Comparison of ENCODE assay signal across 8 mouse cellular contexts in the genomic region with DNA sequence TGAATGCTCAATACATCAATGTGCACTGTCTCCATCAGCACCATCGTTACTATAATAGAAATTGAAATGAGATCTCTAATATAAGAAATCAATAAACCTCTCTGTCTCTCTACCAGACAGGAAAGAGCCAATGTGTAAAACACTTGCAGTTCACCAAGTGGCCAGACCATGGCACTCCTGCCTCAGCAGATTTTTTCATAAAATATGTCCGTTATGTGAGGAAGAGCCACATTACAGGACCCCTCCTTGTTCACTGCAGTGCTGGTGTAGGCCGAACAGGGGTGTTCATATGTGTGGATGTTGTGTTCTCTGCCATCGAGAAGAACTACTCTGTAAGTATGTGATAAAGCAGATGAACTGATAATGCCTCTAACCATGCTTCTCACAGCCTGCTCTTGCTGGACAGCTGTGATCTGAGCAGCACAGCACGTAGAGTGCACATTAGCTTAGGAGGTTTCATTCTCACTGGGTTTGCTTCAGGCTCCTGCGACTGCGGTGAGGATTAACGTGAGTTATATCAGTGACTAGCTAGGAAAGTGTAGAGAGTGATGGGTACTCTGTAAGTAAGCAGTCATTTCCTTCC. TPM values are rescaled to one million over a fixed set of nuclear protein-coding genes. Genes with fewer than 3 reads are reported as not detected.
DNase-seq lines count a peak whose midpoint lies in the region; ATAC-seq lines count a peak whose summit lies in the region.

No protein-coding gene starts in this region.

- peak; percentile 48 for DNase-seq in forebrain, embryonic 11.5 days (ENCODE audit: low spot score)
- peak; percentile 20 for DNase-seq in 3T3-L1 (ENCODE audit: low read depth, low spot score)
- DNase-seq in layer of hippocampus, adult 9-10 months (ENCODE audit: low spot score): peak; percentile 7
- DNase-seq in spleen, postnatal 10 days (ENCODE audit: low spot score in 2 of 2): no peak

- WGBS in forebrain, embryonic 11.5 days: 77% methylated on average over 8 of the region's 8 CpGs
- 82% methylated on average over 8 of the region's 8 CpGs for WGBS in forebrain, embryonic 12.5 days
- WGBS in midbrain, embryonic 16.5 days: 59% methylated on average over 8 of the region's 8 CpGs

- no peak overlapping the region for H3K4me2 ChIP-seq in forebrain, embryonic 11.5 days (ENCODE audit: low read depth, low read length, severe bottlenecking)
- H3K4me2 ChIP-seq in forebrain, embryonic 12.5 days: no peak overlapping the region
- H3K4me2 ChIP-seq in midbrain, embryonic 16.5 days (ENCODE audit: low read length): no peak overlapping the region

- no peak overlapping the region for H3K27ac ChIP-seq in forebrain, embryonic 11.5 days (ENCODE audit: low read depth, low read length)
- H3K27ac ChIP-seq in forebrain, embryonic 12.5 days: no peak overlapping the region
- 0 out of 2 replicates have a peak overlapping the region, but pooled peaks have one; percentile 3 for H3K27ac ChIP-seq in midbrain, embryonic 16.5 days (ENCODE audit: low read length)

- H3K4me3 ChIP-seq in forebrain, embryonic 11.5 days (ENCODE audit: low read depth, low read length): no peak overlapping the region
- H3K4me3 ChIP-seq in forebrain, embryonic 12.5 days (replicated peaks): no peak overlapping the region
- H3K4me3 ChIP-seq in midbrain, embryonic 16.5 days (ENCODE audit: low read depth, low read length): no peak overlapping the region

- no peak overlapping the region for H3K9ac ChIP-seq in forebrain, embryonic 11.5 days (ENCODE audit: low read length)
- H3K9ac ChIP-seq in forebrain, embryonic 12.5 days: no peak overlapping the region
- H3K9ac ChIP-seq in midbrain, embryonic 16.5 days (ENCODE audit: low read depth, low read length): no peak overlapping the region

- no peaks in the 10 kb centered on the region for H3K36me3 ChIP-seq in forebrain, embryonic 11.5 days (ENCODE audit: control insufficient read depth, insufficient read depth, low read length)
- no peaks in the 10 kb centered on the region for H3K36me3 ChIP-seq in forebrain, embryonic 12.5 days (replicated peaks)
- no peaks in the 10 kb centered on the region for H3K36me3 ChIP-seq in midbrain, embryonic 16.5 days (ENCODE audit: control insufficient read depth, insufficient read depth, low read length)

- no peak for ATAC-seq in forebrain, embryonic 11.5 days (replicated peaks; ENCODE audit: low FRiP score)
- ATAC-seq in forebrain, embryonic 12.5 days (ENCODE audit: low FRiP score): no peak
- ATAC-seq in common myeloid progenitor, adult 5-6 weeks (replicated peaks; ENCODE audit: low read depth, poor library complexity, severe bottlenecking): 0 out of 2 replicates have a peak, but pooled peaks have one; percentile 36
- peak; percentile 68 for ATAC-seq in midbrain, embryonic 16.5 days
- ATAC-seq in activated CD4-positive, CD25-positive, alpha-beta regulatory T cell, adult 4 months: no peak

- H3K9me3 ChIP-seq in forebrain, embryonic 11.5 days (ENCODE audit: control insufficient read depth, low read length): no peaks in the 10 kb centered on the region
- no peaks in the 10 kb centered on the region for H3K9me3 ChIP-seq in forebrain, embryonic 12.5 days
- no peaks in the 10 kb centered on the region for H3K9me3 ChIP-seq in midbrain, embryonic 16.5 days (replicated peaks; ENCODE audit: control insufficient read depth, low read length, poor library complexity, severe bottlenecking)

- no peaks in the 10 kb centered on the region for H3K27me3 ChIP-seq in forebrain, embryonic 11.5 days (ENCODE audit: control insufficient read depth, insufficient read depth, low read length)
- H3K27me3 ChIP-seq in forebrain, embryonic 12.5 days: no peaks in the 10 kb centered on the region
- H3K27me3 ChIP-seq in midbrain, embryonic 16.5 days (ENCODE audit: control insufficient read depth, insufficient read depth, low read depth, low read length): no peaks in the 10 kb centered on the region

- H3K4me1 ChIP-seq in forebrain, embryonic 11.5 days (replicated peaks; ENCODE audit: control insufficient read depth, insufficient read depth, low read length): no peaks in the 10 kb centered on the region
- H3K4me1 ChIP-seq in forebrain, embryonic 12.5 days: no peaks in the 10 kb centered on the region
- no peaks in the 10 kb centered on the region for H3K4me1 ChIP-seq in midbrain, embryonic 16.5 days (ENCODE audit: control insufficient read depth, insufficient read depth, low read length)

RNA-seq across cellular contexts. Expression of a gene that starts 43.9 kb away (rescaled TPM):
- 0.19 TPM in 1 of 2 replicates, not detected in the other for polyA plus RNA-seq in forebrain, embryonic 11.5 days (2014; fragmentation: Nextera tagmentation; extraction: Ambion mirVana)
- polyA plus RNA-seq in forebrain, embryonic 12.5 days (2016; fragmentation: Nextera tagmentation; extraction: Ambion mirVana): 0.10 TPM in 1 of 2 replicates, not detected in the other
- not detected in 2 replicates for total RNA-seq in common myeloid progenitor, adult 5-6 weeks (2017)
- polyA plus RNA-seq in midbrain, embryonic 16.5 days (2015; fragmentation: Nextera tagmentation; extraction: Ambion mirVana): 0.11 and 0.15 TPM in 2 replicates
- not detected for polyA plus RNA-seq in activated CD4-positive, CD25-positive, alpha-beta regulatory T cell, adult 4 months (2017; shearing (Covaris generic))

Comparison
In these comparisons a context has a peak if more than half of its experiments do, and no peak if none do; other contexts are left out.
1. ATAC-seq: peak in common myeloid progenitor, adult 5-6 weeks (single experiment) and midbrain, embryonic 16.5 days (single experiment); none in forebrain, embryonic 11.5 days (single experiment), forebrain, embryonic 12.5 days (single experiment) and activated CD4-positive, CD25-positive, alpha-beta regulatory T cell, adult 4 months (single experiment).
2. DNase-seq: peak in forebrain, embryonic 11.5 days (single experiment), 3T3-L1 (single experiment) and layer of hippocampus, adult 9-10 months (single experiment); none in spleen, postnatal 10 days (0 of 2).